Mouse (Mus musculus) macrophage (primary cell): ENCODE measurements around the gene Etv3. TPM values are rescaled to one million over a fixed set of nuclear protein-coding genes. Genes with fewer than 3 reads are reported as not detected.
"Not testable (repeated sequence)": the region's sequence is repeated elsewhere in the genome, so short reads cannot be mapped to it uniquely, and the experiment has no call there.

Source experiments
- H3K27ac ChIP-seq: fragments of 350-480 bp; formaldehyde crosslinking; 2 replicates; pipeline ENCODE4 v1.9.0; 2021
- H3K36me3 ChIP-seq: fragments of 350-480 bp; formaldehyde crosslinking; 2 replicates; pipeline ENCODE4 v1.9.0; 2021; ENCODE audit errors: inconsistent target
- H3K4me3 ChIP-seq: fragments of 350-480 bp; formaldehyde crosslinking; 2 replicates; pipeline ENCODE4 v1.9.0; 2021; ENCODE audit errors: inconsistent target
- H3K79me2 ChIP-seq: fragments of 350-480 bp; formaldehyde crosslinking; 2 replicates; pipeline ENCODE4 v1.9.0; 2021; ENCODE audit errors: inconsistent target
- WGBS: methylation state at CpG from one replicate; pipeline ENCODE4 v1.1.7; 2026; ENCODE audit warnings: inconsistent platforms; ENCODE audit not compliant: missing documents; 5-methylcytosine and 5-hydroxymethylcytosine counted together
- polyA plus RNA-seq: library from polyadenylated mRNA; stranded (reverse); fragments of 250-400 nt; gene quantifications from 3 replicates; pipeline ENCODE4 v1.2.4, GENCODE M21; 2018; ENCODE audit warnings: inconsistent platforms
- total RNA-seq, 78 experiments: library from RNA; depleted of rRNA; stranded (reverse); fragments of 250-400 nt; gene quantifications; 1 replicate in 9 of 78; 2 replicates in 24 of 78; 3 replicates in 43 of 78; 4 replicates in 2 of 78; pipeline ENCODE4 v1.2.4; 2018; ENCODE audit warnings: inconsistent platforms in 56 of 78

The Etv3 gene
- total RNA-seq (2018; cell fraction: chromatin; rRNA removed) = 1,000 to 10,000 TPM in 2 of 26 experiments, 100 to 1,000 TPM in 24; 199 to 1,189 (median 483) TPM
- 100 to 1,000 TPM in 21 of 26 experiments, 10 to 100 TPM in 5; 85.0 to 346 (median 154) TPM for total RNA-seq (2018; cell fraction: cytosol; rRNA removed)
- 1,000 to 10,000 TPM in 2 of 26 experiments, 100 to 1,000 TPM in 24; 160 to 1,576 (median 497) TPM for total RNA-seq (2018; cell fraction: nucleus; rRNA removed)
- 40.8 to 61.3 TPM (median 52.2 TPM) in 3 replicates for polyA plus RNA-seq

- H3K4me3 ChIP-seq = peak within 1 kb of the TSS; percentile 79
- peak within 1 kb of the TSS; percentile 80 for H3K27ac ChIP-seq
- H3K79me2 ChIP-seq = peaks cover 46% of the 10 kb centered on the region
- WGBS = 5% methylated on average over 62 of the region's 64 CpGs
- H3K36me3 ChIP-seq = peaks cover 5% of the 10 kb centered on the region
Measured at GRCm38 (mm10) chr3:87525043-87525836, at the start of gene Etv3. Etv3 (plus strand) TSS chr3:87525407.

GRCm38 (mm10) chr3:87477948-87478347 lies 47.3 kb upstream of the Etv3 start:
- H3K79me2 ChIP-seq, H3K4me3 ChIP-seq, H3K27ac ChIP-seq, H3K36me3 ChIP-seq: not testable (repeated sequence)
- WGBS = 89% methylated on average over 3 of the region's 3 CpGs

- 97% methylated on average over 6 of the region's 6 CpGs for WGBS
- not testable (repeated sequence) for H3K36me3 ChIP-seq, H3K79me2 ChIP-seq, H3K4me3 ChIP-seq, H3K27ac ChIP-seq
Measured at GRCm38 (mm10) chr3:87478596-87478995, 46.6 kb upstream of the Etv3 start.

DNA sequence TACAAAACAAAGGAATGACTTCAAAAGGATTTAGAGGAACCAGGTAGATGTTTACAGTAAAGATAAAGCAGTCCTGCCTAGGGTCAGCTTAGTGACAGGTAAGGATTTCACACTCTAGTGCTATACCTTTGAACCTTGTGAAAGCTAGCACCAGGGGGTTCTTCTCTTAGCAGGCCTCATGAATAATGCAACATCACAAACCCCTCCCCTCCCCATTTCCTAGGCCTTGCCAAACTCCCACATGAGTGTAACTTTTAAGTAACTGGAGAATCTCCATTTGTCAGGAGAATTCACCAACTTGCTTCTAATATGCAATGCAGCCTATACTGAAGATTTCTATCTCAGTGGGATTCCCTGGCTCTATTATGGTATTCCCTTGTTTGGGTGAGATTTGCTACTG lies 46.0 kb upstream of the Etv3 start:
- not testable (repeated sequence) for H3K79me2 ChIP-seq

DNA sequence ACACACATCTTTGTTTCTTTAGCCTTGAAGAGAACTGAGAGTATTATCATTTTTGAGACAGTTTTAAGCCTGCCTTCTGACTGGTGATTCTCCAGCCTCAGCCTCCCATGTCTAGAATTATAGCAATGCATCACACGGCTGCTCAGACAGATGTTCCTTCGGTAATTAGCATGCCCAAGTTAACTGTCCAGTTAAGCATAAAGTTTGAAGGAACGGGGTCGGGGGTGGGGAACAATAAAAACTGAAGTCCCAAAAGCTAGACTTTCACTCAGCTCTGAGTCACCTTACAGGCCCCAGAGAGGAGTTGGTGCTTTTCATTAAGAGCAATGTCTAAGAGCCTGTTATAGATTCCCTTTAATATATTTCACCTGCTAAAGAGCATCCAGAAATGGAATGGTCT lies 37.8 kb upstream of the Etv3 start:
- WGBS = 70% methylated on average over 4 of the region's 4 CpGs
- no peaks in the 10 kb centered on the region for H3K36me3 ChIP-seq
- no peaks in the 10 kb centered on the region for H3K79me2 ChIP-seq
- H3K27ac ChIP-seq = peak overlapping the region; percentile 72
- H3K4me3 ChIP-seq = no peak overlapping the region

More for the DNA sequence above, 46.0 kb upstream of the Etv3 start:
- H3K4me3 ChIP-seq, H3K27ac ChIP-seq, H3K36me3 ChIP-seq: not testable (repeated sequence)

- Histone ChIP-seq H3K4me3 (no peak overlapping the region), H3K36me3 (no peaks in the 10 kb centered on the region), H3K27ac (peak overlapping the region; percentile 72), H3K79me2 (no peaks in the 10 kb centered on the region)
- WGBS = 14% methylated on average over 2 of the region's 2 CpGs
Measured at GRCm38 (mm10) chr3:87487911-87488310, 37.3 kb upstream of the Etv3 start.

DNA sequence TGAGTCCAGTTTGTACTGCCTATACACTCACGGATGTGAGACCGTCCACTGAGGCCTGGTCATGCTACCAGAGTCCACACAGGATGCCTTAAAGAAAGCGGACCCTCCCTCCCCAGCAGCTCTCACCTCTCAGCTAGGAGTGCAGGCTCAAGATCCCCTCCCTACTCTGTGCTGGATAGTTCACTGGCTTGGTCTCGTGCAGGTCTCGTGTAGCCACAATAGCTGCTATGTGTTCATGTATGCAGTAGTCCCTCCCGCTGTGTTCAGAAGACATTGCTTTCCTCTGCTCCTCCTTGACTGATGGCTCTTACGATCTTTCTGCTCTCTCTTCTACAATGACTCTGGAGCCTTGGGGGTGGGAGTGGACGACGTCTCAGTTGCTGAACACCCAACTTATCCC lies 26.9 kb upstream of the Etv3 start:
- H3K36me3 ChIP-seq = no peaks in the 10 kb centered on the region
- no peak overlapping the region for H3K4me3 ChIP-seq
- 80% methylated on average over 9 of the region's 9 CpGs for WGBS
- no peaks in the 10 kb centered on the region for H3K79me2 ChIP-seq
- H3K27ac ChIP-seq = peak overlapping the region; percentile 73

DNA sequence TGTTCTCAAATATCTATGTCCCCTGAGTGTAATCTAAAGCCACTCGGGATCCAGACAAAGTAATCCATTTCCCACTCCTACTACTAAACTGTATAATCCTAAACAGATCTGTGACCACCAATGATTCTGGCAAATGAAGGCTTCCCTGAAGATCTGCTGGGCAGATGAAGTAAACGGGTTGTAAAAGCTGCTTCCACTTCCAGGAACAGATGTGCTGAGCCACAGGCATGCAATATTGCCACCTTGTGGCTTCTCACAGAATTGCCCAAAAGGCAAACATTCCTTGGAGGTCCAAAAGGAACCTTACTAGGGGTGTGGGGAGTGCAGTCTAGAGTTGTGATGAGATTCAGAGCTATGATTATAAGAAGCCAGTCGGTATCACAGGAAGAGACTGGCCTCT lies 26.1 kb upstream of the Etv3 start:
- Histone ChIP-seq H3K79me2 (no peaks in the 10 kb centered on the region), H3K27ac (peak overlapping the region; percentile 73), H3K36me3 (no peaks in the 10 kb centered on the region), H3K4me3 (no peak overlapping the region)
- WGBS = 4% methylated on average over 3 of the region's 3 CpGs

- H3K79me2 ChIP-seq = no peaks in the 10 kb centered on the region
- H3K4me3 ChIP-seq = no peak overlapping the region
- peak overlapping the region; percentile 73; the same call in 1 of the 2 replicates for H3K27ac ChIP-seq
- no peaks in the 10 kb centered on the region for H3K36me3 ChIP-seq
- WGBS = 58% methylated on average over 24 of the region's 24 CpGs
Measured at GRCm38 (mm10) chr3:87500088-87501055, 24.8 kb upstream of the Etv3 start.

DNA sequence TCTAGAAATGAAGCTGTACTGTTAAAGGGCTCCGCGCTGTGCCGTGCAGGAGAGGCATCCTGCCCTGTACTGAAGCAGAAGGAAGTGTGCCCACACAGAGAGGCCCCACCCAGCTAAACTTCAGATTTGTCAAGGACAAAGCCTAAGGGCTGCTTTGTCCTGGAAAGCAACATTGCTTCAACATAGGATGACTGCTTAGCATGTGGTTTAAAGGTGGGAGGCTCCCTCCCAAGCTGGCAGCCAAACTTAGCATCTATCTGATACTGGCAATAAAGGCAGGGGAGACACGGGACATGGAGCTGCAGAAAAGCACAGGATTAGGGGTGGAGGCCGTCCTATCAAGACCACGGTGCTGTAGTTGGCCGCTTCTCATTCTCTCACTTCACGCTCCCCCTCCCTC lies 24.1 kb upstream of the Etv3 start:
- no peaks in the 10 kb centered on the region for H3K79me2 ChIP-seq
- no peaks in the 10 kb centered on the region for H3K36me3 ChIP-seq
- no peak overlapping the region for H3K27ac ChIP-seq
- H3K4me3 ChIP-seq = no peak overlapping the region
- WGBS = 73% methylated on average over 8 of the region's 8 CpGs

- no peak overlapping the region for H3K4me3 ChIP-seq
- H3K36me3 ChIP-seq = no peaks in the 10 kb centered on the region
- H3K27ac ChIP-seq = no peak overlapping the region
- no peaks in the 10 kb centered on the region for H3K79me2 ChIP-seq
- 92% methylated on average over 6 of the region's 6 CpGs for WGBS
Measured at GRCm38 (mm10) chr3:87502771-87503170, 22.4 kb upstream of the Etv3 start.

DNA sequence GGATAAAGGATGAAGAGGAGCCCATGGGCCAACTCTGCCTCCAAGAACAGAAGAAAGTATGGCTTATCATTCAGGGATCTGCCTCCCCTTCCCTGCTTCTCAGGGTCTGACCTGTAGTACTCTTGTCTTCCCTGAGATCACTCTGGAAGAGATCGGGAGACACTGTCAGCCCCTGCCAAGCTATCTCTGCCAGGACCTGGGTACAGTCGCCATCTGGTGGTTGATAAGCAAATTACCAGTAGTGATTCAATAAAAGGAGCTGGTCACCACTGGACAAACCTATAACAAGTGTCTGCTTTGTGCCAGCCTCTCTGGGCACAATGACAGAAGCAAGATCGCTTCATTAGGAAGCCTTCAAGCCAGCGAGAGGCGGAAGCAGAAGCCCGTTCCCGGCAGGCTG lies 20.9 kb upstream of the Etv3 start:
- H3K4me3 ChIP-seq = no peak overlapping the region
- no peaks in the 10 kb centered on the region for H3K79me2 ChIP-seq
- no peaks in the 10 kb centered on the region for H3K36me3 ChIP-seq
- H3K27ac ChIP-seq = no peak overlapping the region
- 45% methylated on average over 7 of the region's 7 CpGs for WGBS

GRCm38 (mm10) chr3:87504749-87505425 lies 20.3 kb upstream of the Etv3 start:
- Histone ChIP-seq H3K79me2 (no peaks in the 10 kb centered on the region), H3K36me3 (no peaks in the 10 kb centered on the region), H3K27ac (no peak overlapping the region), H3K4me3 (no peak overlapping the region)
- 74% methylated on average over 4 of the region's 4 CpGs for WGBS
